Mouse (Mus musculus): Measurements from ENCODE around the gene Rnf43.

Rnf43 gene

DNA sequence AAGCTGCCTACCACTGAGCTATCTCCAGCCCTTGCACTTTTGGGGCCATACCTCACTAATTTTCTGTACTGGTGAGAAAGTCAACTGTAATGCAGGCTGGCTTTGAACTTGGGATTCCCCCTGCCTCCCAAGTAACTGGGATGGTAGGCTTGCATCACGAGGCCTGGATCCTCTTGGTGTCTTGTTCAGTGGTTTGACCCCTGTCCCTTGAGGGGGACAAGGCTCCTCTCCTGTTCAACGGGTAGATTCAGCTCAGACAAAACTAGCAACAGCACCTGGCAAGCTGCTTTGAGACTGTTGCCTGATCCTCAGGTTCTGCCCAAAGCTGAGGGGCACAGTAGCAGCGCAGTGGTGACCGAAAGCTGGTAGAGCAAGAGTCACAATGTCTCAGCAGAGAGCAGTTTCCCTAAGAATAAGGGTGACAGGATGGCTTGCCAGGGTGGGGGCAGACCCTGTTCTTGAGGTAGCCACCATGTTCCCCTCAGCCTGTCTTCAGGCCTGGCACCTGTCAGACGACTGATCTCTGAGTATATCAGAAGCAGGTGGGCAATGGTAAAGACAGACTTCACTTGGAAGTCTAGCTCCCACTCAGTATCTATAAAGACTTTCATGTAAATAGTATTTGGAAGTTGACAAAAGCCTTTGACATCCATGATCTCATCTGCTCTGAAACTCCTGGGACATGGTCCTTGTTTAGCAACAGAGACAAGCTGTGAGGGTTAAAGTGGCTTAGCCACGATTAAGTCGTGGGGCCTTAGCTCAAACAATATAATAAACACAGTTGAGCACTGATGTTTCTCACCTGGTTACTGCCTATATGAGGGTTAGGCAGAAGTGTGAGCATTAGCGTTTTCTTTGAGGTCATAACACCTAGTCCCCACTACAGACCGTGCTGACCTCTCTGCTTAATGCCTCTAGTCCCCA lies 83.4 kb downstream of the Rnf43 start:
- DNase-seq (ENCODE audit: inconsistent ontology term), result no peak

DNA sequence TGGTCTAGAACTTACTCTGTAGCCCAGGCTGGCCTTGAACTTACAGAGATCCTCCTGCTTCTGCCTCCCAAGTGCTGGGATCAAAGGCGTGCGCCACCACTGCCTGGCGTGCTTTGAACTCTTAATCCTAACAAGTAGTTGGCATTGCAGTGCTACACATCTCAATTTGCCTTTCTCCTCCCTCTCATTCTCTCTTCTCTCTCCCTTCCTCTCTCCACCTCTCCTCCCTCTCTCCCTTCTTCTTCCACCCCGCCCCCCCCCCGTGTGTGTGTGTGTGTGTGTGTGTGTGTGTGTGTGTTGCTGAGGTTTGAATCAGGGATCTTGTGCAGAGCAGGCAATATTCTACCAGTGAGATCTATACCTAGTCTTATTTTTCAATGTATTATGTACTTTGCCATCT lies 84.8 kb downstream of the Rnf43 start:
- no peak for DNase-seq (ENCODE audit: inconsistent ontology term)

DNA sequence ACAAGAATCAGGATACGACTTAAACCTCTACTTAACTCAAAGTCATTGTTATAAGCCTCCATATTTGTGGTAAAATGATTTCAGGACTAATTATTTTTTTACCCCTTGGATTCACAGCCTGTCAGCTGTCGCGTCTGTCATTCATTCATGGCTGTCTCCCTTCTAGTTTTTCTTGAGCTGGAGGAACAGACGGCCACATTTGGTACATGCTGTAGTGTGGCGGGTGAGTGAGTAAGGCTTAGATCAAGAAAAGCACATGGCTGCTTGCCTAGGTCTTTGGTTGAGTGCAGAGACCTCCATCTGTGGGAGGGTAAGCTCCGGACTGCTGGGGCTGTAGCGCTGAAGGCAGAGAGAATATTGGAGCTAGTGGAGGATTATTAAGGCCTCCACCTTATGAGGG lies 85.2 kb downstream of the Rnf43 start:
- no peak for DNase-seq (ENCODE audit: inconsistent ontology term)

DNA sequence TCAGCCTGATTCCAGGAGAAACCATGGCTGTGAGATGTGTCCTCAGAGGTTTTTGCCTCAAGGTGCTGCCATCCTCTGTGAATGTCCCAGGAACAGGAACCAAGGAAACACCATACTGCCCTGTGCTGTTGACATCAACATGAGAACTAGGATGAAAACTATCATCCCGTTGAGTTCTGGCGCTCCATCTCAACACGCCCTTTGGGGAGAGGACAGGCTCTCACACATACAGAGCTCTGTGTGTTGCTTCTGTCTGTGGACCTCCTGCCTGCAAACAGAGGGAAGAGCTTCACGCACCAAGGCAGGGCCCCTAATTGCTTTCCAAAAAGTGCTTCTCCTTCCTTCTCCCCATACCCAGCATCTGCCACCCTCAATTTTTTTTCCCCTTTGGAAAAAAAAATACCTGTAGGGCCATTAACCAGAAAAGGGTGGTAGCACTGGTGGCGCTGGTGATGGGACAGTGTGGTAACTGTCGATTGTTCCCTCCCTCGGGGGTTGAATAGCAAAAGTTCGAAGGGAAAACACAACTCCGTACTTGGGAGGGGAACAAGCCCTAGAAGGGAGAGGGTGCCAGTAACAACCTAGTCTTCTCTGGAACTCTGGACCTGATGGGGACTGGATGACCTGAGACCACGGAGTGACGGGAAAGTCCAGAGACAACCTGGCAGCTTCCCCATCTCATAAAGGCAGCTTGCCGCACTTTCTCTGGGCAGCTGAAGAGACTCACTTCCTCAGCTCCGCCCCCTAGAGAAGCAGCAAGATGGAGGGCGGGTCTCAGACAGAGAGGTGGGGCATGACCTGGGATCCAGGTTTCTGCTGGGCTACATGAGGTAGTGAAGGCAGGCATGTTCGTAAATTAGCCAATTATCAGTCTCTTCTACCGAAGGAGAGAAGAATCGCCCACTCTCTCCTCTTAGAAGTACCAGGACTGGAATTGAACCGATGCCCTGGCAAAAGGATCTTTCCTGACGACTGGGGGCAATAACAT lies 85.9 kb downstream of the Rnf43 start:
- DNase-seq (ENCODE audit: inconsistent ontology term), result no peak

DNA sequence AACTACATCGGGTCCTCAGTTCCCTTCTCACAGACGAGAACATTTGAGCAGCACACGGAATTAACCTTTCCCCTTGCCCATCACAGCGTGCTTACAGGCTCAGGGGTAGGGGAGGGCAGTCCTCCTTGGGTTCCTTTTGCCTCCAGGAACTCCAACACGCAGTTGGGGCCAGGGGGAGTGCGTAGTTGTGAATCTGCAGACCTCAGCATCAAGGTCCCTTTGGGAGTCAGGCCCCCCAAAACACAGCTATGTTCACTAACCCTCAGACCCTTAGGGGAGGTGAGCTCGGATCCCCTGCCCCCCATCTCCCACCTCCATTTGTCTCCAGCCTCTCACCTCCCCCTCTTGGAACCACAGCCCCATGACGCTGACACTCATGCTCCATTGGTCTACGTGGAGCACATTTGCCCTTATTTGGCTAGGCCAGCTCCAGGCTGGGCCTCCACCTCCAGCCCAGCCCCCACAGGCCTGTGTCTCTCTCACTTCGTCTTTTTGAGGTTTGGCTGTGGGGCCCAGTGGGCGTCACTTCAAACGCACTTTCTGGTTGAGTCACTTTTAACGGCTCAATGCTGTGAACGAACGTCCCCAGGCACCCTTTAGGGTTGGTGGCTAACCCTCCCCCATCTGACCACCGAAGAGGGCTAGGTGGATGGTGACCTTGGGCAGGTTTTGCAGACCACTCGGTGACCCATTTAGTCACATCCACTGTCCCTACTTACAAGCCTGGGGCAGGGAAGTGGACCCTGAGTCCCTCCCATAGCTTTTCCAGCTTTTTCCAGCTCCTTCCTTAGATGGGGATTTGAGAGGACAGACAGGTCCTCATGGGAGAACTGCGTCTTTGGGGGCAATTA lies 86.9 kb downstream of the Rnf43 start:
- peak; percentile 51 for DNase-seq (ENCODE audit: inconsistent ontology term)

DNA sequence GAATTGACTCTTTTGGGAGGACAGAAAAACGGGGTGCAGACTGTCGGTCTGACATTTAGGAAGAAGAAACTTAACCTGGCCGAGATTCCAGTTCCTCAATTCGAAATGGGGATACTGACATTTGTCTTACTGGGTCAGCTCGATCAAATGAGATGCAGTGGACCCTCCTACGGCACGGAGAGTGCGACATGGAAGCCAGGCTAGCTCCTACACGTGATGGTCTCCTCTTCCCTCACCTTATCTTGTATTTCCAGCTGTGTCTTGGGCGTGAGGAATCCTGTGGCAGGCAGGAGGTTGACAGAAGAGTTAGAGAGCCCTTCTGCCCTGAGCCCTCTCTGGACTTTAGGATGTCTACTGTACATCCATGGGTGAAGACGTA lies 87.5 kb downstream of the Rnf43 start:
- DNase-seq (ENCODE audit: inconsistent ontology term), result no peak

DNA sequence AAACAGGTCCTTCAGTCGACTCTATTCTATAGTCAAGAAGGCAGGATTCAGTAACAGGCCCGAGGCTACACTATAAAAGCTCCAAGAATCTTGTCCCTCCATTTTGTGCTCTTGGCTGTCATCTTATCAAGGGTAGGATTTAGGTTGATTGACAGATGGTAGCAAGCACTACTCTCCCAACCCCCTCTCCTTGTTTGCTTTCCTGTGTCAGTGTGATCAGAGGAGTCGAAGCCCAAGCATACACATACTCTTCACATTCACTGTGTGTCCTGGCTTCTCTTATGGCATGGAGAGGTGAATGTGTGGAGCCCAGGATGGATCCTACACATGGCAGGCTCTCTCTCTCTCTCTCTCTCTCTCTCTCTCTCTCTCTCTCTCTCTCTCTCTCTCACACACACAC lies 88.0 kb downstream of the Rnf43 start:
- DNase-seq (ENCODE audit: inconsistent ontology term), result no peak

DNA sequence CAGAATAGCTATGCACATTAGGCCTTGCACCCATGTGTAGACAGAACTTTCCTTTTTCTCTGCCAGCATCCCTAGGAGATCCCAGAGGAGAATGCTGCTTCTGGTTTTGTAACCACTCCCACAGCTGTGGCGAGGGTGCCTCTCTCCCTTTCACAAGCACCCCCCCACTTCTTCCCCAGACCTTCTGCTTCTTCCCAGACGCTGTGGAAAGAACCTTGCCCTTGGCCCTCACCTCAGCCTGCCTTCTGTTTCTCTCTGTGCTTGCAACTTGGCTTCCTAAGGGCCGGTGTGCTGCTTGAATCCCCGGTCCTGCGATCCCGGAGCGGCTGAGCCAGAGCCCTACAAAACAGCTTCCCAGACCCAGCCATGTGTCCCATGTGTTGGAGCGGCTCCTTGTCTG lies 88.5 kb downstream of the Rnf43 start:
- no peak for DNase-seq (ENCODE audit: inconsistent ontology term)

DNA sequence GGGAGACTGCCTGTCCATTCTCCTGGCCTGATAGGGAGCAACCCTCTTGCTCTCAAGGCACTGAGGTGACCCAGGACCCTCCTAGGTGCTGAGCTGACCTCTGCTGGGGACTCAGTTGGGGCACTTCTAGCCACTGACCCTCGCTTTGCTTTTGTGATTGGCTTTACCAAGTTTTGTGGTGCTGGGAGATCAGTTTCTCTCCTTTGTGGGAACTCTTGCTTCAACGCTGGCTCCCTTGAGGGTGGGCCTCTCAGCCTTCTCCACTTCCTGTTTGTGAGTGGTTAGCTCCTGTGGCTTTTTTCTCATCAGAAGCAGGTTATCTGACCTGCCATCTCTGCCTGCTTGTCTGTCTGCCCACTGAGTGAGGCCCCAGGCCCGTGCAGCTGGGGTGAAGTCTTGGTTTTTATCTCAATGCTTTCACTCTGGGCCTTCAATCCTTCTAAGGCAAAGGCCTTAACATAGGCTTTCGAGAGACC lies 89.0 kb downstream of the Rnf43 start:
- DNase-seq (ENCODE audit: inconsistent ontology term), result no peak

DNA sequence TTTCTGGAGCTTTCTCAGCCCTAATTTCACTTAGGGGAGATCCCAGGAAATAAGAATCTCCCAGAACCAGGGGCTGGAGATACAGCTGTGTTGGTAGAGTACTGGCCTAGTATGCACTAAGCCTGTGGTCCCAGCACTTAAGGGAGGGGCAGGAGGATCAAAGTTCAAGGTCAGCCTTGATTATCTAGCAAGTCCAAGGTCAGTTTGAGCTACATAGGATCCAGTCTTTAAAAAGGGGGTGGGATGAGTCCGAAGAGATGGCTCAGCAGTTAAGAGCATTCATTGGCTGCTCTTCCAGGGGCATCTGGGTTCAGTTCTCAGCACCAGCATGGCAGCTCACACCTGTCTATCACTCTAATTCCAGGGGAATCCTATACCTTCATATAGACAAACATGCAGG lies 89.8 kb downstream of the Rnf43 start:
- DNase-seq (ENCODE audit: inconsistent ontology term), result no peak

DNA sequence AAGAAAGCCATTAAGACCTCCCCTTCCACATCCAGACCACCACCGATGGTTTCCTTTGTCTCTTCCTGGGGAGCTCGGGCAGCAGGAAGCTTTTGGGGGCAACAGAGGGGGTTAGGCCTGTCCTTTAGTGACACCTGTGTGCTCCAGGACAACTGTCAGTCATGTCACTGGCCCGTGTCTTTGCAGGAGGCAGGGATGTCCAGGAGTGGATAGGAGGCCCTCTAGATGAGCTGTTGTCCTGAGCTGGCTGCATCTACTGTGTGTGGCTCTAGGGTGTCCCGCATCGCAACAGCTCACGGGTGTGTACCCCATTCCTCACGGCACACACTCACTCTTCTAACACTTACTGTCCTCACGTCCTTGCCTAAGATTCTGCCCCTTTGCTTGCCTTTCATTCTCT lies 90.7 kb downstream of the Rnf43 start:
- DNase-seq (ENCODE audit: inconsistent ontology term), result no peak

DNA sequence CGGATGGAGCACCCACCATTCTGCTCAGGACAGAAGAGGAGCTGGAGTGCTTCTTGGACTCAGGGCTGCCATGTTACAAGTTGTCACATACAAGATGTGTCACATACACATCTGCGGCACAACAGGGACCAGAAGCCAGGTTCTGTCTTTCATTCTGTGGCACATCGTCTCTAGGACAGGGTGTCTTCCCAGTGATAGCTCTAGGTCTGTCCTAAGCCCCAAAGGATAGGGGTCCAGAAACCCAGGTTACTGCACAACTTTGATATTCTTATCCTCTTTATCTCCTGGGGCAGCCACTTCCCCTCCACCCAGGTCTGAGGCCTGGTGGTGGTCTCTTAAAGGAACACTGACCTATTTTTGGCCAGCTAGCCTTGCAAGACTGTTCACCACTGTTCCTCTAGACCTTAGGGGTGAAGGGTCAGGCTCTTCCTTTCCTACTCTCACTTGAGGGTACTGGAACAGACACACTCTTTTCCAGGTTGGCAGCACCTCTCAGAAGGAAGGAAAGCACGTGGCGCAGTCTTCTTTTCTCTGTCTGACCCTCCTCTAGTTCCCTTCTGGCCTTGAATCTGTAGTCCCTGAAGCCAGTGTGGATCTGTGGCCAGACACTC lies 91.5 kb downstream of the Rnf43 start:
- DNase-seq (ENCODE audit: inconsistent ontology term), result no peak

DNA sequence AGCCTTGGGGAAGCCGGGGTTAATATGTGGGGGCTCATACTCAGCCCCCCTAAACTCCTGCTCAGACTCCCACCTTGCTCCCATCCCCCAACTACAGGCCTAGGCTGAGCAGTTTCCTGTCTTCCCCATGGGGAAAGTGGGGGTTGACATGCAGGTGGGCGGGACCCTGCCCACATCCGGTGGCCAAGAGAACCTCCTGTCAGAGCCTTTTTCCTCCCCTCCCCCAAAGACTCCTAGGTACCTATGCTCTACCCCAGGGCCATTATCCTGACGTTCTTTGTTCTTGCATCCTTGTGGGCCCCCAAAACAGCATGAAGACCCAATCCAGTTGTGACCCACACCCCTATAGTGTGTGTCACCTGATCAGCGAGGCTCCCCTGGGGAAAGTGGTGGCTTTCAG lies 92.1 kb downstream of the Rnf43 start:
- DNase-seq (ENCODE audit: inconsistent ontology term), result no peak

DNA sequence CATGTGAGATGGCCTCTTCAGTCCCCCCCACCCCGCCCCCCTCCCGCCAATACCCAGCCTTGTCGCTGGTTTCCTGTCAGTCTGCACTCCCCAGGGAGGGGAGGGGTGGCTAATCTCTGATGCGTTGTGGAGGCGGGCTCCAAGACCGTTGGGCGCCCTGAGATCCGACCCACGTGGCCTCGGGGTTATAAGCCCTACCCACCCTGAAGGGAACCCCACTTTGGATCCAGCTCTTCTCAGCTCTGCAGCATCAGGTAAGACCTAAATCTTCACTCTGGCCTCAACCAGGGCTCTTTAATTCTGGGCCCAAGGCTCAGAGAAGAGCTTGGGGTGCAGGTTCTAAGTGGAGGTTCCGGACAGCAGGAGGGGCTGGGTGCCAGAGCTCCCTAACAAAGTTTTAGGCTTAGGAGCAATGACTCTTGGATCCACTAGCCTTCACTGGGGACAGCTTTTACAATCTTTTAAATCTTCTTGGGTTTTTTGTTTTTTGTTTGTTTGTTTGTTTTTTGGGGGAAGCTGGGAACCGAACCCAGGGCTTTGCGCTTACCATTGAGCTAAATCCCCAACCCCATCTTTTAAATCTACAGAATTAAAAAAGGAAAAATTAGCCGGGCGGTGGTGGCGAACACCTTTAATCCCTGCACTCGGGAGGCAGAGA lies 93.0 kb downstream of the Rnf43 start:
- DNase-seq (ENCODE audit: inconsistent ontology term), result no peak

DNA sequence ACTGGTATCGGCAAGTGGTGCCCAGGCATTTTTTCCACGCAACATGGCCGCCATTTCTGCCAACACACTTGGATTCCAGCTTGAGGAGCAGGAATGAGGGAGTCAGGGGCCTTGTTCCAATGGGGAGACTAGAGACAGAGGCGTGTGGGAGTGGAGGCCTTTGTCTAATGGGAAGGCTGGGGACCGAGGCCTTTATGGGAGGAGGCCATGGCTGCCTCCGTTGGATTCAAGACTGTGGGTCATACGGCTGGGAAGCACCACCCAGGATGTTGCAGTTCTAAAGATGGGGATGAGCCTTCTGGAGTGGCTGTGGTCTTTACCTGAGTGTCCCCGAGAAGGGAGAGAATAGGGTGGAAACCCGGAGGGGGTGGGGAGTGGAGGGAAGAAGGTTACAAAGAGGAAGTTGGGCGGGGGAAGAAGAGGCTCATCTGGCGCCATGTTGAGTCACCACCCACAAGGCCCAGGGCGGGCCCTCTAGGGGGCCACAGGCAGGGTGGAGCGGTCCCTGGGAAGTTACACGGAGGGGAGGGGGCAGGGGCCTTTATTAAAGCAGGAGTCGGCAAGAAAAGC lies 93.8 kb downstream of the Rnf43 start:
- DNase-seq (ENCODE audit: inconsistent ontology term), result no peak

DNA sequence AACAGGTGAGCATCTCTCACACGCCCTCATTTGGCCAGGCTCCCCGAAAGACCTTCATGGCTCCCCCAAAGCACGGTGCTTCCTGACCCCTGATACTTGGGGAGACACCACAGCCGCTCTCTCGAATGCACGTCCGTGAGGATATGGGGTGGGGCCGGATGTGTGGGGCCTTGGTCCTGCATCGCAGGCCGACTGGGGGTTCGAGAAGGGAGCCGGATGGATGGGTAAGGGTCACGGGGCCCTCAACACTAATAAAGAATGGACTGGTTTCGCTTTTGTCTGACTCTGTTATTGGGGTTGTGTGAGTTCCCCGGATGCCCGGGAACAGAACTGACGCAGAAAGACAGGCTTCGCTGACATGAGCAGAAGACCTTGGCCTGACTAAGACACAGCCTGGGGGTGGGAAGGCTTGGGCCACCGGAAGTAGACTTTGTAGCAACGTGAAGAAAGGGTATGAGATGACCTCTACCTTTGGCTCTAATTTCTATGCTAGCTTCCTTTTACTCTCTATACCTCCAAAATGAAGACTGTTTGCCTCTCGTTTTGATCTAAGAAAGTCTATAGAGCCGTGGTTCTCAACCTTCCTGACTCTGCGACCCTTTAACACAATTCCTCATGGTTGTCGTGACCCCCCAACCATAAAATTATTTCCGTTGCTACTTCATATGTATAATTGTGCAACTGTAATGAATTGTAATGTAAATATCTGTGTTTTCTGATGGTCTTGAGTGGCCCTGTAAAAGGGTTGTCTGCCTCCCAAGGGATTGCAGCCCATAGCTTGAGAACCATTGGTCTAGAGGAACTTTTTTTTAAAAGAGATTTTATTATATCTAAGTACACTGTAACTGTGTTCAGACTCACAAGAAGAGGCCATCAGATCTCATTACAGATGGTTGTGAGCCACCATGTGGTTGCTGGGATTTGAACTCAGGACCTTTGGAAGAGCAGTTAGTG lies 94.8 kb downstream of the Rnf43 start:
- no peak for DNase-seq (ENCODE audit: inconsistent ontology term)

DNA sequence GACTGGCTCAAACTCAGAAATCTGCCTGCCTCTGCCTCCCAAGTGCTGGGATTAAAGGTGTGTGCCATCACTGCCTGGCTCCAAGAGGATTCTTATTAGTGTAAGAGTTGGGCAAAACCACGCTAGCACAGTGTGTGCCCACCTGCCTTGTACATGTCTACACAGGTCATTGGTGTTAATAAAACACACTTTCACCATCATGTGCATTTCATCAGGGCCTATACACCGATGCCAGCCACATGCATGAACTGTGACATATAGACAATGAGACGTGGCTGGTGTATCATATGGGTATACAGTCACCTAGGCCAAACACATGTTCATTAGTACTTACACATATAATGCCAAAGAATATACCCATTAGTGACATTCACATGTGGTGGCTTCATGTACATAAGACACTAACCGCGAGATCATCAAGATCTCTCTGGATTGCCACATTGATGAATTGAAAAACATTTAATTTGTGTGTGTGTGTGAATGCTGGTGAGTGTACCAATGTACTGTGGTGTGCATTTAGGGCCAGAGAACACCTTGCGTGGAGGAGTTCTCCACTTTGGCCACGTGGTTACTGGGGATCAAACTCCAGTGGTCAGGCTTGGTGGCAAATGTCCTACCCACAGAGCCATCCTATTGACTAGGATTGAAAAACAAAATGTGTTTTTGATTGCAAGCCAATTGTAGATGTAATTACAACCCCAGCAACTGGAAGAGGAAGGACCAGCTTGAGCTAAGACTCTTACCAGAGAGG lies 95.8 kb downstream of the Rnf43 start:
- DNase-seq (ENCODE audit: inconsistent ontology term), result no peak

DNA sequence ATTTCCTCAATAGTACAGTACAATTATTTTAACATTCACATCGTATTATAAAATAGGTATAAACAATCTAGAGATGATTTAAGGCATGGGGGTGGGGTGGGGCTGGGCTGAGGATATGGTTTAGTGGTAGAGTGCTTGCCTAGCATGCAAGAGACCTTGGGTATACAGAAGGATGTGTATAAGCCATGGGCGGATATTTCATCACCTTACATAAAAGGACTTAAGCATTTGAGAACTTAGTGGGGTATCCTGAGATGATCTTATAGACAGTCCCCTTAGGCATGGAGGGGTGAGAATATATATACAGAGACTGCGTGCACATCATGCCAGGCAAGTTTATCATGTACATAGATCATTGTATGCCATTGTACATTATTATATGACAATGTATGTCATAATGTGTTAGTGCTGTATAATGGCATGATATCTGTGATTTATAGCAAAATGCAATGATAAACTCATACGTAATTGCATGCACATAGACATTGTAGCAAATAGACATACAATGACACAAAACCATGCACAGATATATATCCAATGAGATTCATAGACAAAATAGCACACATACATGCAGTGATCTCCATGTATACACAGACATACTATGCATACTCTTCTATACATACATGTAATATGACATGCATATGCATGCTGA lies 96.6 kb downstream of the Rnf43 start:
- no peak for DNase-seq (ENCODE audit: inconsistent ontology term)

Data from Muller cell, postnatal 12 days (primary cell).